Mouse (Mus musculus) liver, embryonic 14.5 days (tissue): ENCODE measurements around the gene Pitpna.

Source experiments
- CTCF ChIP-seq: IDR thresholded peaks from 2 replicates; pipeline ENCODE4 v1.5.1; 2016; ENCODE audit warnings: antibody characterized with exemption, low read depth, control low read depth
- EP300 ChIP-seq: IDR thresholded peaks from 2 replicates; pipeline ENCODE4 v1.6.1; 2016; ENCODE audit warnings: antibody characterized with exemption, low read depth

GRCm38 (mm10) chr11:75567346-75568114 is 20.4 kb upstream of the Pitpna start:
- TF ChIP-seq CTCF (no peak), EP300 (no peak)
